Mouse (Mus musculus): ENCODE results near the gene Ccsap.

Gene Ccsap

DNA sequence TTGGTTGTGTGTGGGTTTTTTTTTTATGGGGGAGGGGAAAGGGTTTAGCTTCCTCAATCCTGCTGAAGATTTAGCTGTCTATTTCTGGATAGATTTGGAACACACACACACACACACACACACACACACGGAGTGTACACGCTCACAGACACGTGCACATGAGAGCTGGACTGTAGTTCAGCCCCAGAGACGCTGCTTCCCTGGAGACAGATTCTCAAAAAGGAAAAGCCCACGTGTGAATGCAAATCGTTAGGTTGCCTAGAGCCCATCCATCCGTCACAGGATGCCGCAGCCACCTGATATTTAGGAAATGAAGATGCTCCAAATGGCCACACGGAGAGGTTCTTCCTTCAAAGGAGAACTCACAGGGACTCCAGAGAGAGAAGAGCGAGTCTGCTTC, 20.3 kb upstream of the Ccsap start:
- DNase-seq (ENCODE audit: low spot score) = no peak

DNA sequence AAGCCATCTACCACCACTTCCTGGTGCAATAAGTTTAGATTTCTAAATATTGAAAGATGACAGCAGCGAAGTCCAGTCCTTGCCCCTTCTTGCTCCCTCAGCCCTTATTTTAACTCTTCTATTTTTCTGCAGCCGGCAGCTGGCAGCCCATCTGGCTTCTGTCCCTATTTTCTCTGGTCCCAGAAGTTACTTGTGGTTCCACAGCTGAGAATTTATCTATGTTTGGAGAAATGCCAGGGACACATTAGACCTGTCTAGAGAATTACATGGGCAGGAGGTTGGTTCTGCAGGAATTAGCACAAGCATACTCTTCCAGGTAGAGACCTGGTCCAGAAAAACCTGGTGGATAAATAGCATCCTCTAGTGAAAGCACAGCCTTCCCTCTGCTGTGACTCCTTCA, 17.9 kb upstream of the Ccsap start:
- DNase-seq (ENCODE audit: low spot score) = no peak

DNA sequence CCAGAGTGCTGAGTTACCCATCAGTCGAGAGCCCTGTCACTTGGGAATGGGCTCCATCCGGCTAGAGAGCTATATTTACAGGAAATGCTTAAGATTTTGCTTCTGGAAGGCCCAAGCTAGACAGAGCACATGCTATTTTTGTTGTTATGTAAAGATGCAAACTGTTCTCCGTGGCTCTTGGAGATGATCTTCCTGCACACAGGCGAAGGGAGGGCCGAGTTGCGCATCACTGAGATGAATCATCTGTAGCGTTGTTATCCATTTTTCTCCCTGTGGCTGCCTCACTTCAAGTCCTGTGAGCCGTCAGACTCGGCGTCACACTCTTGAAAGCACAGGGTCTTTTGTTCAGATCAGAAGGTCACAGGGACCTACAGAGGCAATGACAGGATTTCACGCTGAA, 14.3 kb upstream of the Ccsap start:
- no peak for DNase-seq (ENCODE audit: low spot score)

DNA sequence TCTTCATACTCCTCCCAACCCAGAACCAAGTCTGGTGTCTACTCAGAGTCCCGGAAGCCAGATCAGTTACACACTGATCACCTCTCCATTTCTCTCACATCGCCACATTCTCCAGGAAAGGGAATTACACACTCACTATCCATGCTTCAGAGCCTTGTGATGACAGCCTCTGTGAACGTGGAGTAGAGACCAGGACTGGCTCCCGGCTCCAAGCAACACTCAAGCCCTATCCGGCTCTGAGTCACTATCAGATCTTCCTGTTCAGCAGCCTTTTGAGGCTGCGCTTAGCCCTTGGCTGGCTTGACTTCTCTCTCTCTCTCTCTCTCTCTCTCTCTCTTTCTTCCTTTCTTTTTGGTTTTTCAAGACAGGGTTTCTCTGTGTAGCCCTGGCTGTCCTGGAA, 13.4 kb upstream of the Ccsap start:
- DNase-seq (ENCODE audit: low spot score) = no peak

DNA sequence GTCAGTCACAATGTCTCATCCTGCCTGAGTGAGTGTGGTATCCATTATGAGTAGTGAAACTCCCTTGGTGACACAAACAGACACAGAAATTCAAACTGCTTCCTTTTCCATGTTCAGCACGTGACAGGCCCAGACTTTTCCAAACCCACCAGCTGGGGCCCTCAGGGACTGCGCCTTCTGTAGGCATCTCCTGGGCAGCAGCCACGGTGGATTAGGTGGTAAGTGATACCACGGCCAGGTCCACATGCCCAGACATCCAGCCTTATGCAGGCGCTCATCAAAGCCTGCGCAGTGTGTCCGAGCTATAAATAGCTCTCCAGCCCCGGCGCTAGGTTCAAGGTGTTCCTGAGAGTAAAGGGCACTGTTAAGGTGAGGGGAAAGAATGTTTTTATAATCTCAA, 12.0 kb upstream of the Ccsap start:
- no peak for DNase-seq (ENCODE audit: low spot score)

DNA sequence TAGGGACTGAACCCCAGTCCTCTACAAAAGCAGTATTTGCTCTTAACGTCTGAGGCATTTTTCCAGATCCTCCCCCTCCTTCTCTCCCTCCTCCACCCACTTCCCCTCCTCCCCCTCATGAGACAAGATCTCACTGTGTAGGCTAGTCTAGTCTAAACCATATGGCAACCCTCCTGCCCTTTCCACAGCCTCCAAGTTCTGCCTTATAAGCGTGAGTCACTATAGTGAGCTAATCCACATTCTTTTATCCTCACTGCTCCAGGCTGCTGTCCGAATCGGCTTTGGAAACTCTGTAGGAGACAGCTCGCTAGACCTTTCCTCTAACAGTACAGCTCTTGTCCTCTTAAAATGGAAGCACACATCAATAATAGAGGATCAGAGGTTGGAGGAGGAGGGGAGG, 7.0 kb upstream of the Ccsap start:
- no peak for DNase-seq (ENCODE audit: low spot score)

DNA sequence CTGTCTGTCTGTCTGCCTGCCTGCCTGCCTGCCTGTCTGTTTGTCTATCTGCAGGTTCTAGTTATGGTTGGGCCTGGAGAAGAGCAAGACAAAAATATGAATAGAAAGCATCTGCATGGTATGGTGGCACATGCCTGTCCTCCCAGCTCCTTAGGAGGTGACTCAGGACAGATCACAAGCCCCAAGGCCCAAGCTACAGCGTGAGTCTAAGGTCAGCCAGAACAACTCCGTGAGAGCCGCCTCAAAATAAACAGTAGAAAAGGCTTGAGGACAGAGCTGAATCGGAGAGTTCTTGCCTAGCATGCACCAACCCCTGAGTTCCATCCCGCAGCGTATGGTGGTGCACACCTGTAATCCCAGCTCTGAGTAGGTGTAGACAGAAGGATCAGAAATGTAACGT, 5.8 kb upstream of the Ccsap start:
- no peak for DNase-seq (ENCODE audit: low spot score)

DNA sequence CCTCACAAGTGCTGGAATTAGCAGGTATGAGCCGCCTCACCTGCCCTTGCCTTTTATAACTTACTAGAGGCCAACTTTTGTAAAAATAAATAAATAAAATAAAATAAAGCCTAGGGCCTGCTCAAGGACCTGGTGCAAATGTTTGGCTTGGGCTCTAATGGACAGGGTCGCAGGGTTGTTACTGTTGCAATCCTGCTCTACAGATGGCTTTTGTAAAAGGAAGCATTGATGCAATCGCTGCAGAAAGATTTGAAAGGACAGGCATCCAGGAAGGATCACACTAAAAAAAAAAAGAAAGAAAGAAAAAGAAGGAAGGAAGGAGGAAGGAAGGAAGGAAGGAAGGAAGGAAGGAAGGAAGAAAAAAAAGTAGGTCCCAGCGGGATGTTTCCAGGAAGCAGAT, 377 bp upstream of the Ccsap start:
- DNase-seq (ENCODE audit: low spot score) = no peak

DNA sequence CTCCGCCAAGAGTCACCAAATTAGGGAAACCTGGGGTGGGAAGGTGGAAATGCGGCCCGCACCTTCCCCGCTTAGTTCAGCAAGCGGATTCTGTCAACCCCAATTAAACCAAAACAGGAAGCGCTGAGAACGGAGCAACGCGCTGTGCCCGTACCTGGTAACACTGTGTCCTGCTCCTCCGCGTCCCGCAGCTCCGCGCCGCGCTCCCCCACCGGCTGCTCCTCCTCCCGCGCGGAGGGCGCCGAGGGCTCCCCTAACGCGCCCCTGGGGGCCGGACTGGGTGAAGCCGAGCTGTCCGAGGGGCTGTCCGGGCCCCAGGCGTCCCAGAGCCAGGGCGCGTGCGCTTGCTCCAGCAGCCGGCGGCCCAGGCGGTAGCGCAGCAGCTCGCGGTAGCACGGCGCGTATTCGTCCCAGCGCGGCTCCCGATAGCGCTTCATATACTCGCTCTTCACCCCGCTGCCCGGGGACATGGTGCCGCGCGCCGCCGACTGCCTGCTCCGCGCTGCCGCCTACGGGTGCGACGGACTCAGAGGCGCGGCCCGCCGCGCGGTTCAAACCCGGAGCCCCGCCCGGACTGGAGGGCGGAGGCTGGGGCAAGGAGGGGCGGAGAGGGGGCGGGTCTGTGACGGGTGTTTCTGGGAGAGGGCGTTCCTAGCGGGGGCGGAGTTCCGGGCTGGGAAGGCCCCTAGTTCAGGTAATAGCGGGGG, 915 bp downstream of the Ccsap start:
- peak; percentile 92 for DNase-seq (ENCODE audit: low spot score)

DNA sequence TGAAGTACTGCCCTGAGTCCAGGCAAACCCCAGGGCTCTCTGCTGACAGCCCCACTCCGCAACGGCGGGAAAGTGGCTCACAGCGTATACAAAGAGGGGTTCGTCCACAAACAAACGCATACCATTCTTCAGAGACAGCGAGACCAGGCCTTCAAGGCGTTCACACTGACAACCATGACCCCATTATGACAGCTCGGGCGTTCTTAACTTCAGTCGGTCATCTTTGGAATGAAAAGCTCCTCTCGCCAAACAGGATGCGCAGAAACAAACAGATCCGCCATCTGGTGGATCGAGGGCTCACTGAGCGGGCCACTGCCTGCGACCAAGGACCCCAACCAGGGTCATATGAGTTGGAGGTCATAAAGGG, 1.5 kb downstream of the Ccsap start:
- DNase-seq (ENCODE audit: low spot score) = peak; percentile 61

DNA sequence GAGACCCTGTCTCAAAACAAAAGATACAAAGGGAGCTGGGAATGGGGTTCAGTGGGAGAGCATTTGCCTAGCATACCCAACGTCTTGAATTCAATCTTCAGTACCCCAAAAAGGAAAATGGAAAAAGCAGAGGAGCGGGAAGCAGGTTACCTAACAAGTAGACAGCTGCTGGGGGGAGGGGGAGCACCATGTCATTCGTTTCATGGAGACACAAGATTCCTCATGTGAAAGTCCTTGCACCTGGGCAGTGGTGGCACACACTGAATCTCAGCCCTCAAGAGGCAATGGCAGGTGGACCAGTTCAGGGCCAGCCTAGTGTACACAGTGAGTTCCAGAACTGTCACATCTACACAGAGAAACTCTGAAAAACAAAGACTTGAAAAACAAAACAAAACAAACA, 2.6 kb downstream of the Ccsap start:
- no peak for DNase-seq (ENCODE audit: low spot score)

DNA sequence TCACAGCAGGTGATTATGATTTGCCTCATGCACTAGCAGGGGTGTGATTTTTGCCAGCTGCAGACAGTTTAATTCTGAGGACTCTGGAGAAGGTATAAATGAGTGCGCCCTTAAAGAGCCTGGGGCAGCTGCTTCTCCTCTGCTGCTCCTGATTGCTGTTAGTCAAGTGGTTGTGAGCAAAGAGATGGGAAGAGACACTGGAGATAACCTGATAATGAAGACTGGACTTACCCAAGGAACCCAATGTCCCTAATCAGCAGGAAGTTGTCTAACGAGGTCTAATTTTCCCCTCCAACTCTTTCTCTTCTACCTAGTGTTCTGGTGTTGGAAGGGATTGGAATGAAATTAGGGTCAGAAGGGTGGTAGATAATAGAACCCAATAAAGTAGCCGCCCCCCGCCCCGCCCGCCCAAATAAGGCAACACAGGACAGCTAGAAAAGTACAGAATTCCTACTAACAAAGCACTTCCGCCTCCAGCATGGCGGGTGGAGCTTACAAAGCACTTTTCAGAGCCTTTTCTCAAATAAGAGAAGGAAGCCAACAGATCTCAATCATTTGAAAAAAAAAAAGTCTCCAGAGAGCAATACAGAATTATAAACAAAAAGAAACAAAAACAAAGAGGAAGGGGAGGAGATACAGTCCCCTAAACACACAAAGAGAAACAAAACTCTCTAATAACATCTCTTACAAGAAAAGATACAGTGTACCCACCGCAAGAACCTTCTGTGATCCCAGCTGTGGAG, 5.1 kb downstream of the Ccsap start:
- no peak for DNase-seq (ENCODE audit: low spot score)

DNA sequence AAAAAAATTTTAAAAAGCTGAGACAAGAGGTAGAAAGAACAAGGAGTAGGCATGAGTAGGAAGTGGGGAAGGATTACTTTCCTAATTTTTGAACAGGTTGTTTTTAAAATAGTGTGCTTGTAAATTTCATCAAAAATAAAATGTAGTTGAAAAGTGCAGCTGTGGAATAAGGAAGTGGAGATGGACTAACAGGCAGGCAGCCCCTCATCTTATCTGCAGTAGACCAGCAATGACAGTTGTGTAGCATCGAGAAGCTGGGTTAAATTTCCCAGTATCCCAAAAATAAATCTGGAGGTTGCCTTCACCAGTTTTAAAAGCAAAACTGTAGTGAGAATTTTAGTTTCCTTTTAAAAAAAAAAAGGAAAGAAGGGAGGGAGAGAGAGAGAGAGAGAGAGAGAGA, 5.8 kb downstream of the Ccsap start:
- DNase-seq (ENCODE audit: low spot score) = no peak

DNA sequence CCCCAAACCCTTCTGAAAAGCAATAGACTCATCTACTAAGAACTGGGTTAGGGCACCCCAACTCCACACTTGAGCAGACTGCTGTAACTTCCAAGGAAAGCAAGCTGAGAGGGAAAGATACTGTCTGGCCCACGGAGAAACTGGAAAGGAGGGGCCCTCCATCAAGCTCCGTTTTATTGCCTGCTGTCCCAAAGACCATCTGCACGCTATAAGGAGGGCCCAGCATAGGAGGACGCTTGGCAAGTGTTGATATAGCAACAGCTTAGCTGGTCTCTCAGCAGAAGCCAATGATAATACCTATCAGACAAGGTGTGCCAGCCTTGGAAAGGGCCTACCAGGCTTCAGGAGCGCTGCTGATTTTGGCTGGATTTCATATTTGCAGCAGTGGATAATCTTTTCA, 8.4 kb downstream of the Ccsap start:
- no peak for DNase-seq (ENCODE audit: low spot score)

DNA sequence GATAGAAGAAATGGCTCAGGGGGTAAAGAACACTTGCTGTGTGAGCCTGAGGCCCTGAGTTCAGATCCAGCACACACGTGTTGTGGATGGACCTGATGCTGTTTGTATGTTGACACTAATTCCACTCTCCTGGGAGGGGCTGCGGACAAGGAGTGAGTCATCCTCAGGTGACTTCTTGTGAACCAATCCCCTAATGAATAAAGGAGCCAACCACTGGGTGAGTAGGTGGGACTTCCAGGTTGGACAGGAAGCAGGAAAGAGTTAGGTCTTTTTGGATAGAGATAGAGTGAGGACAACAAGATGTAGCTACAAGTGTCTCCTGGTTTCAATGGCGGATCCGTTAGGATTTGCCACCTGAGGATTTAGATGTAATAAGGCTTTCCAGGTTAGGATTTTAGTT, 10.7 kb downstream of the Ccsap start:
- DNase-seq (ENCODE audit: low spot score) = no peak

DNA sequence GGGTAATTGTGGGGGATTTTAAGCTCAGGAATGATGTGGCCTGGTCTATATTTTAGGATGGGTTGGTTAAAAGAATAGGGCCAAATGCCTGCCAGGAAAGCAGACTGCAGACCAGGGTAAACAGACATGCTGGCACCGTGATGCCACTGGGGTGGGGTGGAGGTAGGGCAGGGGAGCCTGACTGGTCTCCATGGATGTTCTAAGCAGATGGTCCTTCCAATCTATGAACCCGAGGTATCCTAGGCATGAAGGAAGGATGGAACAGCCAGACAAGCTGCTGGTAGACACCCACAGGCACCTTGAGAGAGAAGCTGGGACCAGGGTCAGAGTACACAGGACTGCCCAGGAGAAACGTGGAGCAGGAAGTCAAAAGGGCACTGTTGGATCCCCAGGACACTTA, 12.5 kb downstream of the Ccsap start:
- no peak for DNase-seq (ENCODE audit: low spot score)

DNA sequence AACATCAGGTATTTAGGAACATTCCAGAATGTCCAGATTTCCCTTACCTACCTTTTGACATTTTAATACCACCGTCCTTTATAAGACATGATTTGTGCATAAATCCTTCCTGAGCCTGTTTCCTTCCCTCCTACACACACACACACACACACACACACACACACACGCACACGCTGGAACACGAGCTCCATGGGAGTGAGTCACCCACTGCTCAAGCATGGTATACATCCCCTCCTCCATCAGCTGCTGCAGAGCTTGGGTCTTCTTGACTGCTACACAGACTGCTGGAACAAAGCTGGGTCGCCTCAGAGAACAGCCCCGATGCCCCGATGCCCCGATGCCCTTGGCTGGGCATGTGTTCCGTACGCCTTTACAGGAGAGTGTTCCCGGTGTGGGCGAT, 13.5 kb downstream of the Ccsap start:
- no peak for DNase-seq (ENCODE audit: low spot score)

DNA sequence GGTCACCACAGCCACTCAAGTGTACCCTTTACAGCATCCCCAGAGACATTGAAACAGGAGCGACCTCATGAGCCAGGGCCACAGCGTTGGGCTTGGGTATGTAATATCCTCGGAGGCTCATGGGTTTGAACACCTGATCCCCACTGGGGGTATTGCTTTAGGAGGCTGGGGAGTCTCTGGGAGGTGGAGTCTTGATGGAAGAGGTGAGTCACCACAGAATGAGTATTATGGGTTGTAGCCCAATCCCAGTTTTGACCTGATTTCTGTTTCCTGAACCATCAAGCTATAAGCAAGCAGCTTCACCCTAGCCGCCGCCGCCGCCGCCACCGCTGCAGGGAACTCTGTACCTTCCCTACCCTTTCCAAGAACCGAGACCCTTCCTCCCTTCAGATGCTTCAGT, 14.0 kb downstream of the Ccsap start:
- no peak for DNase-seq (ENCODE audit: low spot score)

DNA sequence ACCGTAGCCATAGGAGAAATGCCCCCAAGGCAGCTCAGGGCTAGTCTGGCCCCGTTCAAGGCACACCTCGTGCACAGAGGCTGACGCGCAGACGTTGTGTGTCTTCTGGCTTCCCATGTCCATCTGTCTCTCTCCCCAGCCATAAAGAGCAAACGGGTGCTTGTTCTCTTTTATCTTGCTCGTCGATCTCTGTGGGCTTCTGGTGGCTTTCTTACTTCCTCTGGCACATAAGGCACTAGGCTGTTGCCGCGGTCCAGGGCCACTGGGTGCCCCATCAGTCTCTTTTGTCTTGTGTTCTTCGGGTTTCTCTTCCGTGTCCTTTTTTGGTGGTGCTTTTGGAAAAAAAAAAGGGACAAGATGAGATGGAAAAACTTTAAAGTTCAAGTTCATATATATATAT, 14.9 kb downstream of the Ccsap start:
- DNase-seq (ENCODE audit: low spot score) = no peak

DNA sequence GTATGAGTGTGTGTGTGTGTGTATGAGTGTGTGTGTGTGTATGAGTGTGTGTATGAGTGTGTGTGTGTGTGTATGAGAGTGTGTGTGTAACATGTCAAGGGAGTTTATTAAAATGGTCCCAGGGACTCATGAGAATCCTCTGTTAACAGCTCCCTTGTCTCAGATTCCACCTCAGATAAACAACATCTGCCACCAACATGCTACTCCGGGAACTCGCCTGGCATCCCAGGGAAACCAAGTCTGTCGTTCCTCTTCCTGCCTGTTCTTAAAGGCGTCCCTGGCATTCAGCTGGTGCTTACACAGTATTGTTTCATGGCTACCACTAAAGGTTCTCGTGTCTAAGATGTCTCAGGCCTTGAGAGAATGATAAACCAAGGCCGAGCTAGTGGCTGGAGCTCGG, 15.7 kb downstream of the Ccsap start:
- DNase-seq (ENCODE audit: low spot score) = no peak

DNA sequence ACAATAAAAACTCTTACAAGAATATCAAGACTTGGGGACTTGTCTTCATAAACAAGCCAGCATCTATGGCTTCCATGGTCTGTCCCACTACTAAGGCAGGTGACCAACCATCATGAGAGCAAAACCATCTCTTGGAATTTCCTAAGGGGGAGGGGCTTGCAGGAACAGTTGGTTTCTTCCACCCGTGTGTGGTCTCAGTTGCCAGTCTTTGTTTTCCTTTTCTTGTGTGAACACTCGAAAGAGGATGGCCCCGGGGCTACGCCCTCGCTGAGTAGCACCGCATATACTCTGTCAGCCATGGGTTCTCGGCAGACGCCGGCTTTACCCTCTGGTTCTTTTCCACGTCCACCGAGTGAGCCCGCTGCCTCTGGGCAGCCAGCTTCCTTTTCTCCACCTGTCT, 17.9 kb downstream of the Ccsap start:
- no peak for DNase-seq (ENCODE audit: low spot score)

DNA sequence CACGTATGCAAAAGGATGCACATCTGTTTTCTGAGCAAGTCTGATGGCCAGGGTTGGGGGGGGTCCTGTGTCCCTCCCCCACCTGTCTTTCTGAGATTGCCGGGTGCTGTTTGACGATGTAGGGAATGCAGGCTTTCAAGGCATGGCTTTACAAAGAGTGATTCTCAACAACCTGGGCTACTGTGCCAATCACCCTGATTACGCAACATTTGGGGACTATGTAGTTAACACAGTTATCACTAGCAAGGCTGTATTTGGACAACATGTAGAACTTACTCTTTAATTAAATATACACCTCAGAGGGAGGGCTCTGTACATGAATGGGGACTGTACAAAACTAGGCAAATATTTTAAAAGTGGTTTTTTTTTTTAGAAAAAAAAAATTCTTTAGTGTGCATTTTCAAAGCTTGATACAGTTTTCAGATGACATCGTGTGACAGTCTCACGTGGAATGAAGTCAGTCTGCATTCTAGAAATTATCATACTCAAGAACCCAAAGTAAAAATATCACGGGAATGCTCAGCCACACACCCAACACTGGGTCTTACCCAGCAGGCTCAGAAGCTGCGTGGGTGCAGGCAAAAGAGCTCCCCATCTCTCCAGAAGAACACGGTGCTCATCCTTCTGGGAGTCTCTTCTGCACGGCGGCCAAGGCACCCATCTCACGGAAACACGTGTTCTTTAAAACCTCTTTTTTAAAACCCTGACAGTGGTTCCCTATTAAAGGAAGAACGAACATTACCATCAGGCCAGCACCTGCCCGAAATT, 19.2 kb downstream of the Ccsap start:
- DNase-seq (ENCODE audit: low spot score) = no peak

DNA sequence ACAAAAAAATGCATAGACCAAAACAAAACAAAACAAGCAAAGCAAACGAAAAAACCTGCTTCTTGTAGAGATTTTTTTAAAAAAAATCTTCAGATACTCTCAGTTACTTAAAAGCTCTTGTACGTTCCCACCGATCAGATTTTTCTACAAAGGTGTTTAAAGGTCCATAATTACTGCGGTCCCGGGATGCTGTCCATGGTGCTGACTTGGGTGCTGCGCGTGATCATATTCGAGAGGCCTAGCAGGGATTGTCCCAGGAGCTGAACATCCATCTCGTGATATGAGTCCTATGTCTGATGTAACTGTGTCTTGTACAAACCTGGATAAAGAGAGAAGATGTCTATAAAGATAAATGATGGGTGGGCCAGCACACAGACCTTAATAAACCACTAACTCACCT, 21.5 kb downstream of the Ccsap start:
- DNase-seq (ENCODE audit: low spot score) = peak; percentile 28

Measured in retina, embryonic 14.5 days (tissue).